Mouse (Mus musculus) yolk sac, embryonic 10.5 days (tissue): ENCODE results near the gene Scamp3.
A peak's percentile ranks its signal among the peaks of the same experiment; 100 is the strongest.

Experiments used
- DNase-seq: peaks from one replicate; pipeline ENCODE4 v3.0.0-alpha.2; 2017; ENCODE audit warnings: low spot score

Gene Scamp3

GRCm38 (mm10) chr3:89227307-89228179 lies 50.3 kb downstream of the Scamp3 start:
- DNase-seq: peak; percentile 87

DNA sequence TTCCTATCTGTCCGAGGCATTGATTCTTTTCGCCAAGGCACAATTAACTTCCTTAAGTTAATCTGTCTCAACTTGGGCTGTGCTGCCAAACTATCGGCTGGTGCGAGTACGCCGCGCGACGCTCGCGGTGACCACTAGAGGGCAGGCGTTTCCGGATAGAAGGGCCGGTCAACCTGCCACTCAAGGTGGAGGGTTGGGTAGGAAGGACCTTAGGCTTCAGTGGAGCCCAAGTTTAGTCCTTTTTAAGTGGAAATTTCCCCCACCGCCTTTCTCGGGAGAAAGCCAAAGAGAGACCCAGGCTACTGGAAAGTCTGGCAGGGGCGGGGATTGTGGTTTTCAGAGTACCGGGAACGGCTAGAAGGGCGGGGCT lies 50.9 kb downstream of the Scamp3 start:
- peak; percentile 86 for DNase-seq

- no peak for DNase-seq
Measured at GRCm38 (mm10) chr3:89228836-89229235, 51.6 kb downstream of the Scamp3 start, which contains the start of gene Muc1. Gene Muc1, plus strand, starts transcription at chr3:89229057.

- no peak for DNase-seq
Measured at GRCm38 (mm10) chr3:89229276-89229675, 52.0 kb downstream of the Scamp3 start.

DNA sequence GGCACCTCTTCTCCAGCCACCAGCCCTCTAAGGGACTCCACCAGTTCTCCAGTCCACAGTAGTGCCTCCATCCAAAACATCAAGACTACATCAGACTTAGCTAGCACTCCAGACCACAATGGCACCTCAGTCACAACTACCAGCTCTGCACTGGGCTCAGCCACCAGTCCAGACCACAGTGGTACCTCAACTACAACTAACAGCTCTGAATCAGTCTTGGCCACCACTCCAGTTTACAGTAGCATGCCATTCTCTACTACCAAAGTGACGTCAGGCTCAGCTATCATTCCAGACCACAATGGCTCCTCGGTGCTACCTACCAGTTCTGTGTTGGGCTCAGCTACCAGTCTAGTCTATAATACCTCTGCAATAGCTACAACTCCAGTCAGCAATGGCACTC lies 53.3 kb downstream of the Scamp3 start:
- no peak for DNase-seq

GRCm38 (mm10) chr3:89231345-89231744 lies 54.1 kb downstream of the Scamp3 start:
- no peak for DNase-seq

DNA sequence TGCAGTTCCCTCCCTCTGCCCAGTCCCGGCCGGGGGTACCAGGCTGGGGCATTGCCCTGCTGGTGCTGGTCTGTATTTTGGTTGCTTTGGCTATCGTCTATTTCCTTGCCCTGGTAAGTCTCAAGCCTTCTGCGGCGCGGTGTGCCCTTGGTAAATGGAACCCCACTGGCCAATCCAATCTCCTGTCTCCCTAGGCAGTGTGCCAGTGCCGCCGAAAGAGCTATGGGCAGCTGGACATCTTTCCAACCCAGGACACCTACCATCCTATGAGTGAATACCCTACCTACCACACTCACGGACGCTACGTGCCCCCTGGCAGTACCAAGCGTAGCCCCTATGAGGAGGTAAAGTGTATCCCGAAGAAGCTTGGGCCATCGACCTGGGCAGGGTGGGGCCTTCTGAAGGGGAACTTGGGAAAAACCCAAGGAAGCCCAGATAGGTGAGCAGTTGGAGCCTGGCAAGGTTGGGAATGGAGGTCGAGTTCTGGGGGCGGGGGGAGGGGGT lies 54.6 kb downstream of the Scamp3 start:
- DNase-seq: no peak
